Mouse (Mus musculus) intestine, postnatal 0 days (tissue): ENCODE data around the gene Olfr553. TPM values are rescaled to one million over a fixed set of nuclear protein-coding genes. Genes with fewer than 3 reads are reported as not detected.
"Not testable (repeated sequence)": the region's sequence is repeated elsewhere in the genome, so short reads cannot be mapped to it uniquely, and the experiment has no call there.

ENCODE experiments used
- ATAC-seq: fragments of 200-750 bp; cut with Nextera tagmentation; 2 replicates; pipeline ENCODE4 v1.8.0; 2017; ENCODE audit warnings: mild to moderate bottlenecking, moderate TSS enrichment, moderate library complexity
- H3K27ac ChIP-seq: fragments of 300-500 bp; sonication (generic); 2 replicates; pipeline ENCODE4 v1.5.1; 2014; ENCODE audit warnings: mild to moderate bottlenecking, low read depth, low read length, moderate library complexity
- H3K27me3 ChIP-seq: fragments of 300-500 bp; sonication (generic); replicated peaks from 2 replicates; pipeline ENCODE4 v1.6.1; 2014; ENCODE audit warnings: low read length, mixed read lengths; ENCODE audit not compliant: control insufficient read depth, insufficient read depth
- H3K36me3 ChIP-seq: fragments of 300-500 bp; sonication (generic); 2 replicates; pipeline ENCODE4 v1.6.1; 2014; ENCODE audit warnings: mild to moderate bottlenecking, moderate library complexity; ENCODE audit not compliant: control insufficient read depth, insufficient read depth
- H3K4me1 ChIP-seq: fragments of 300-500 bp; sonication (generic); replicated peaks from 2 replicates; pipeline ENCODE4 v1.6.1; 2014; ENCODE audit warnings: antibody characterized with exemption, low read length, mixed read lengths; ENCODE audit not compliant: control insufficient read depth, insufficient read depth
- H3K4me2 ChIP-seq: fragments of 300-500 bp; sonication (generic); replicated peaks from 2 replicates; pipeline ENCODE4 v1.6.1; 2014; ENCODE audit warnings: low read depth, mild to moderate bottlenecking, moderate library complexity
- H3K4me3 ChIP-seq: fragments of 300-500 bp; sonication (generic); 2 replicates; pipeline ENCODE4 v1.5.1; 2014; ENCODE audit warnings: low read depth, low read length
- H3K9ac ChIP-seq: fragments of 300-500 bp; sonication (generic); 2 replicates; pipeline ENCODE4 v1.6.1; 2014; ENCODE audit warnings: mild to moderate bottlenecking, low read depth, low read length
- H3K9me3 ChIP-seq: fragments of 300-500 bp; sonication (generic); 2 replicates; pipeline ENCODE4 v1.6.1; 2016; ENCODE audit warnings: mixed run types; ENCODE audit not compliant: control insufficient read depth
- CTCF ChIP-seq: sonication (generic); IDR thresholded peaks from 2 replicates; pipeline ENCODE4 v1.5.1; 2016; ENCODE audit warnings: low read depth, mild to moderate bottlenecking, control low read depth, antibody characterized with exemption, moderate library complexity
- WGBS: fragments of 180-500 bp; shearing (Covaris S2); extraction: QIAGEN DNeasy Blood & Tissue Kit; methylation state at CpG from one replicate; pipeline ENCODE4 v1.1.7; 2014; 5-methylcytosine and 5-hydroxymethylcytosine counted together
- polyA plus RNA-seq: library from polyadenylated mRNA; unstranded; fragments of >200 nt; fragmentation: Nextera tagmentation; extraction: Ambion mirVana; gene quantifications from 2 replicates; pipeline ENCODE4 v1.2.1, GENCODE M21; 2015

Olfr553 gene
- not detected in 2 replicates for polyA plus RNA-seq

DNA sequence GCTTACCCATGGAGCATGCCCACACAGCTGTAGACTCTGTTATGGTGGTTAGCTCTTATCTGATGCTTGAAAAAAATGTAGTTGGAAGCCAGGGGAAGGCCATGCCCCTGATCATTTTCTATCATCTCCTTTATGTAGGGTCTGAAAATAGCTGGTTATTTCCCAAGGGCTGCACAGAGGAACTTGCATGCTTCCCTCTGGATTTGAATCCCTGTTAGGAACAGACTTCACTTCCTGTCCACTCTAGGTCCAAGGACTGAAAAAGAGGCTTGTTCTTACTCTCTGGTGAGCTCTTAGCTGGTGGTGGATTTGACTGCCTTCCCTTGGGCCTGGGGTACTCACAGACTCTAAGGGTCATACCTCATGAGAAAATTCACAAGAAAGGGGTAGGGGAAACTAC is at the start of gene Olfr553:
TSS of gene Olfr553 (minus strand) at position 101 of the 400 bp plus-strand sequence.
- ATAC-seq = no peak
- H3K9ac ChIP-seq = no peak within 1 kb of the TSS
- TF ChIP-seq CTCF = no peak
- no peak within 1 kb of the TSS for H3K27ac ChIP-seq
- no peaks in the 10 kb centered on the region for H3K9me3 ChIP-seq
- no peaks in the 10 kb centered on the region for H3K4me1 ChIP-seq
- H3K27me3 ChIP-seq = no peaks in the 10 kb centered on the region
- no peak within 1 kb of the TSS for H3K4me3 ChIP-seq
- H3K36me3 ChIP-seq = no peaks in the 10 kb centered on the region
- no peak within 1 kb of the TSS for H3K4me2 ChIP-seq

DNA sequence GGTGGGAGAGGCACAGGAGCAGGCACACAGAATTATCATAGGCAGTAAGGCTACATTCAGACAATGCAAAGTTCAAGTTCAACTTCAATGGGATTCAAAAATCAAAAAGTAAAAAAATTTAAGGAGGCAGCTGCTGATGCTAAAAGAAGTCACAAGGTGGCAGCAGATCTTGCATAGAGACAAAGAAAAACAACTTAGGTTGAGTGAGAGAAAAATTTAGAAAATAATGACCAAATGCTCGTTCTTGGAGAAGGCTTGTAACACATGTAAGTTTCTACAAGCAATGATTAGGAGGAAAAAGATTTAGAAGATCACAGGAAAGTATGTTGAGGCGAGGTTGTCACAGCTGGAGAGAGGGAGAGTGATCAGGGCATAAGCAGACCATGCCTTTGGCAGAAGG is 47.4 kb upstream of the Olfr553 start:
- H3K36me3 ChIP-seq = no peaks in the 10 kb centered on the region
- H3K4me2 ChIP-seq = no peak overlapping the region
- no peaks in the 10 kb centered on the region for H3K27me3 ChIP-seq
- no peak overlapping the region for H3K4me3 ChIP-seq
- 26% methylated on average over 2 of the region's 2 CpGs for WGBS
- no peak for ATAC-seq
- TF ChIP-seq CTCF = peak; percentile 68
- H3K4me1 ChIP-seq = no peaks in the 10 kb centered on the region
- H3K27ac ChIP-seq = no peak overlapping the region
- no peaks in the 10 kb centered on the region for H3K9me3 ChIP-seq
- H3K9ac ChIP-seq = no peak overlapping the region

DNA sequence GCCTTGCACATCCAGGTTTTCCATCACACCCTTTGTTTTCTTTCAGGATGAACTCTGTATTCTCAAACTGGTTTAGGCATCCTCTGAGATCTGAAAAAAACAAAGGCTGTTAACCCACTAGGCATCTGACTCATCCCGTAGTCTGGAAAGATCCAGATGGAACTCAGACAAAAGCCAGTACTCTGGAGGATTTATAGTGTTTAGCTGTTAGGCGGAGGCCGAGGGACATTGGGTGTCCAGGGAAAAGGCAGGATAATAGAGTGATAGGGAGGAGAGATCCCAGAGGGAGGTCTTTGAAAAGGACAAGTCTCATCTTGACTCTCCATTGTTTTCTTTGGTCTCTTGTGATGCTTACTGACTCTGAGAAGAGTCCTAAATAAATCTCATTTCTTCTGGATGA is 46.6 kb upstream of the Olfr553 start, which contains the start of gene Olfr556:
TSS of gene Olfr556 (plus strand) at position 301 of the 400 bp plus-strand sequence.
- no peak for ATAC-seq
- no peak within 1 kb of the TSS for H3K9ac ChIP-seq
- no peak within 1 kb of the TSS for H3K27ac ChIP-seq
- H3K4me3 ChIP-seq = no peak within 1 kb of the TSS
- H3K9me3 ChIP-seq = no peaks in the 10 kb centered on the region
- 49% methylated on average over 3 of the region's 3 CpGs for WGBS
- no peak within 1 kb of the TSS for H3K4me2 ChIP-seq
- no peaks in the 10 kb centered on the region for H3K4me1 ChIP-seq
- H3K36me3 ChIP-seq = no peaks in the 10 kb centered on the region
- no peaks in the 10 kb centered on the region for H3K27me3 ChIP-seq
- no peak for TF ChIP-seq CTCF

DNA sequence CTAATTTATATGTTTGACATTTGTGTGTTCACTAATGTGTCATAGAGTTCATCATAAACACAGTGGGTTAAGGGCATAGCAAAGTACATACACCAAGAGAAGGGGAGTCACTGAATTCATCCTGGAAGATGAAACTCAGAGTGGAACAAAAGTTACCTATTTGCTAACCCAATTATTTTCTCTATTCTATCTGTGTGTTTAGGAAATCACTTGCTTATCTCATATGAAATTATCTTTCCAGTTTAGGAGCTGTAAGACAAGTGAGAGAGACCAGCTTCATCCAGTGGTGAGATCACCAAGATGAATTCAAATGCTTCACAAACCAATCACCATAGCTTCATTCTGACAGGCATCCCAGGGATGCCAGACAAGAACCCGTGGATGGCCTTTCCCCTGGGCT is 40.5 kb upstream of the Olfr553 start, which contains the start of gene Olfr555:
TSS of gene Olfr555 (plus strand) at position 301 of the 400 bp plus-strand sequence.
- WGBS = 70% methylated on average over 1 of the region's 1 CpGs

DNA sequence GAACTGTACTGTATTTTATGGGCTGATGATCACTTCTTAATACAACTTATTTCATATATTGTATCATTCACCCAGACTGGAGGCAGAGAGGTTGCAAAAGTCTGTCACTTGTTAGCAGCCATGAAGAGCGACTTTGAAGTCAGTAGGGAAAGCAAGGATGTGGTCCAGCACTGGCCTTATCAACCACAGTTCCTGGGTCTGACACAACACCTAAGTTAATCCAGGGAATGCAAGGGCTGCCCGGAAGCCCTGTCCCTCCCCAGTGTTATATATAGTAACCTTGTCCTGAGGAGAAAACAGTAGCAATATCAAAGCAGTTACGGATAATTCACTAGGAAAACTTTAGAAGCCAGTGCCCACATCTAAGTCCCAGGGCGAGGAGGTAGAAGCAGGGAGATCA is 26.9 kb upstream of the Olfr553 start:
- not testable (repeated sequence) for H3K4me3 ChIP-seq, ATAC-seq, H3K9me3 ChIP-seq, H3K4me1 ChIP-seq, H3K27me3 ChIP-seq, H3K36me3 ChIP-seq, H3K9ac ChIP-seq, H3K4me2 ChIP-seq, H3K27ac ChIP-seq
- 78% methylated on average over 3 of the region's 4 CpGs for WGBS

More for the DNA sequence above, 40.5 kb upstream of the Olfr553 start, which contains the start of gene Olfr555:
- no peaks in the 10 kb centered on the region for H3K36me3 ChIP-seq
- no peak within 1 kb of the TSS for H3K4me3 ChIP-seq
- ATAC-seq = no peak
- no peaks in the 10 kb centered on the region for H3K4me1 ChIP-seq
- no peak for TF ChIP-seq CTCF
- H3K9ac ChIP-seq = no peak within 1 kb of the TSS
- H3K9me3 ChIP-seq = no peaks in the 10 kb centered on the region
- no peaks in the 10 kb centered on the region for H3K27me3 ChIP-seq
- no peak within 1 kb of the TSS for H3K4me2 ChIP-seq
- H3K27ac ChIP-seq = no peak within 1 kb of the TSS

DNA sequence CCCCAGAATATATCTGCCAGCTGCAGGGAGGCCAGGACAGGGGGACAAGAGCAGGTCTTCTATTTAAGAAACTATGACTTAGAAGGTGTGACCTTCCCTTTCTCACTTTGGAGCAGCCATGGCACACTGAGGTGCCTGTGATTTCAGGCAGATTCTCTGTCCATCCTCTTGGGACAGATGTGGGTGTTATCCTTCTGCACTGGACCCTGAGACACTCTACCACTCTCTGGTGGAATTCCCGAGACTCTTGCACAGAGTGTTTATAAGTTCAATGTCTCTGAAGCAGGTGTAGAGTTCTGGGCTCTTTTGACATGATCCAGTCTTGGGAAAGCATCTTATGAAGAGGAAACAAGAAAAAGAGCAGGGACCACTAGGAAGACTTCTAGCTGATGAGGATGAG is 20.1 kb upstream of the Olfr553 start, which contains the start of gene Olfr554:
TSS of gene Olfr554 (plus strand) at position 301 of the 400 bp plus-strand sequence.
- Histone ChIP-seq H3K27ac (no peak within 1 kb of the TSS), H3K36me3 (no peaks in the 10 kb centered on the region), H3K9ac (no peak within 1 kb of the TSS), H3K4me3 (no peak within 1 kb of the TSS), H3K4me2 (no peak within 1 kb of the TSS), H3K9me3 (no peaks in the 10 kb centered on the region), H3K4me1 (no peaks in the 10 kb centered on the region), H3K27me3 (no peaks in the 10 kb centered on the region)
- WGBS = 59% methylated on average over 1 of the region's 1 CpGs
- no peak for ATAC-seq
- TF ChIP-seq CTCF = no peak

DNA sequence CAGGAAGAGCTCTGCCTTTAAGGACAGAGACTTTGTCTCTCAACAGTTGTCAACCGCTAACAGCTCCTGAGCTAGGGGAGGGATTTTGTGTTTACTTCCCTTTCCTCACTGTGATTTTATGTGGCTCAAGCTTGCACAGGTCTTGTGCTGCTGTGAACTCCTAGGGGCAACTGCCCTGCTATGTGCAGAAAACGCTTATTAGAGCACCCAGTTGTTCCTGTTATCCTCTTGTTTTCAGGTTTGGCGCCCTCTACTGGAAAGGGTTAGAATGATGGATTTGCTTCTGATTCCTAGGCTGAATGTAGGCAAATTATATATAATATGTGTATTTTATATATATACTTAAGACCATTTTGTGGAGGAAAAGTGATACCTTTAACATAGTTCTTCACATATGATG is 18.6 kb upstream of the Olfr553 start:
- Histone ChIP-seq H3K9ac (no peak overlapping the region), H3K36me3 (no peaks in the 10 kb centered on the region), H3K9me3 (no peaks in the 10 kb centered on the region), H3K4me1 (no peaks in the 10 kb centered on the region), H3K27ac (no peak overlapping the region), H3K4me3 (no peak overlapping the region), H3K4me2 (no peak overlapping the region), H3K27me3 (no peaks in the 10 kb centered on the region)
- TF ChIP-seq CTCF = peak; percentile 75
- ATAC-seq = no peak
- 31% methylated on average over 3 of the region's 3 CpGs for WGBS

DNA sequence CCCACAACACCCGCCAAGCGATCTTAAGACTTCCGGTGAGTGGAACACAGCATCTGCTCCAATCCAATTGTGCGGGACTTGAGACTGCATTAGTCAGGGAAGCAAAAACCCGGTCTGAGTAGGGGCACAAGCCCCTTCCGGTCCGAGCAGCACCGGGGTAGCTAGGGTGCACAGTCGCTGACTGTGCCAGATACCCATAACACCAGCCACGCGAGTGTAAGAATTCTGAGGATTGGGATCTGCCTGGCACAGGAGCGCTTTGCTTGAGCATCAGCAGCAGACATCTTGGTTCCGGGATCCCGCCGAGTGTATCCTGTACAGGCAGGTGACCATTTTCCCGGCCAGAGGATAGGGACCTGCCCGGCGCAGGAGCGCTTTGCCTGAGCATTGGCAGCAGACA is 2.4 kb upstream of the Olfr553 start:
- not testable (repeated sequence) for H3K4me1 ChIP-seq, H3K27ac ChIP-seq, H3K9ac ChIP-seq, H3K27me3 ChIP-seq, H3K36me3 ChIP-seq, H3K4me2 ChIP-seq, H3K9me3 ChIP-seq, ATAC-seq, H3K4me3 ChIP-seq
- 85% methylated on average over 15 of the region's 19 CpGs for WGBS
